In genomic region chr10:4971586-4971985, GRCm38 (mm10) we compare ENCODE assay signal across 12 mouse cellular contexts.
A peak's percentile ranks its signal among the peaks of the same experiment; 100 is the strongest.
DNase-seq lines count a peak whose midpoint lies in the region.
"Had no signal": no experiment of that assay in that cellular context is flagged by ENCODE, and none has a peak within 500 bp of the region (broad histone marks: within the 10 kb centered on the region; RNA-seq: fewer than 3 reads in every experiment).

No protein-coding gene starts in this region.

- peak; percentile 26 for DNase-seq in adrenal gland, adult 8-10 months
- no peak for DNase-seq in adrenal gland, postnatal 10 days
- peak; percentile 1 to 13 for DNase-seq in adrenal gland, postnatal 36 days
- no peak for DNase-seq in adrenal gland, postnatal 4 days (ENCODE audit: low spot score in 2 of 2)
- DNase-seq in ovary, adult 18-20 months (ENCODE audit: low spot score) = peak; percentile 59
- DNase-seq in ovary, postnatal 14 days (ENCODE audit: low spot score) = no peak
- DNase-seq: cerebellum, adult 11 months; cerebellum, adult 18-20 months; cerebellum, adult 8-10 months; cerebellum, adult 9-11 months; cerebellum, postnatal 36 days; embryo, embryonic 11 days had no signal

Comparison
In these comparisons a context has a peak if more than half of its experiments do, and no peak if none do; other contexts are left out.
1. DNase-seq: peak in adrenal gland, adult 8-10 months (single experiment), adrenal gland, postnatal 36 days (2 of 2) and ovary, adult 18-20 months (single experiment); none in adrenal gland, postnatal 10 days (single experiment), adrenal gland, postnatal 4 days (0 of 2) and ovary, postnatal 14 days (single experiment).